Mouse (Mus musculus): ENCODE results near the gene Gm44596. TPM values are rescaled to one million over a fixed set of nuclear protein-coding genes. Genes with fewer than 3 reads are reported as not detected.
"Not testable (repeated sequence)": the region's sequence is repeated elsewhere in the genome, so short reads cannot be mapped to it uniquely, and the experiment has no call there.

The Gm44596 gene
- polyA plus RNA-seq, 1 experiment = not detected

GRCm38 (mm10) chr6:128376371-128377085 lies 1.2 kb downstream of the Gm44596 start:
- Histone ChIP-seq H3K27me3 (ENCODE audit: control insufficient read depth, insufficient read depth, low read length) (no peaks in the 10 kb centered on the region), H3K27ac (ENCODE audit: control insufficient read depth, insufficient read depth, low read length) (no peak overlapping the region), H3K36me3 (ENCODE audit: control insufficient read depth, insufficient read depth, low read length) (peaks cover 17% of the 10 kb centered on the region), H3K4me3 (ENCODE audit: control insufficient read depth, insufficient read depth, low read length) (no peak overlapping the region), H3K4me1 (replicated peaks; ENCODE audit: control insufficient read depth, insufficient read depth, low read length) (0 out of 2 replicates have a peak, but pooled peaks cover 3% of the 10 kb centered on the region)
- 93% methylated on average over 17 of the region's 17 CpGs for WGBS
- DNase-seq = no peak
- TF ChIP-seq POLR2A (IDR thresholded peaks at IDR 0.05; ENCODE audit: control insufficient read depth, extremely low read depth, insufficient read depth, low read length, poor library complexity) (no peak), CTCF (IDR thresholded peaks at IDR 0.05; ENCODE audit: borderline replicate concordance, control insufficient read depth, extremely low read depth, insufficient read depth, low read length, poor library complexity) (no peak)

- DNase-seq = no peak
- no peaks in the 10 kb centered on the region; the same call in 1 of the 2 replicates for H3K36me3 ChIP-seq (ENCODE audit: control insufficient read depth, insufficient read depth, low read length)
- TF ChIP-seq CTCF (IDR thresholded peaks at IDR 0.05; ENCODE audit: borderline replicate concordance, control insufficient read depth, extremely low read depth, insufficient read depth, low read length, poor library complexity) (no peak), POLR2A (IDR thresholded peaks at IDR 0.05; ENCODE audit: control insufficient read depth, extremely low read depth, insufficient read depth, low read length, poor library complexity) (no peak)
- H3K27ac ChIP-seq (ENCODE audit: control insufficient read depth, insufficient read depth, low read length) = no peak overlapping the region
- no peaks in the 10 kb centered on the region for H3K27me3 ChIP-seq (ENCODE audit: control insufficient read depth, insufficient read depth, low read length)
- H3K4me3 ChIP-seq (ENCODE audit: control insufficient read depth, insufficient read depth, low read length) = no peak overlapping the region
- H3K4me1 ChIP-seq (replicated peaks; ENCODE audit: control insufficient read depth, insufficient read depth, low read length) = 0 out of 2 replicates have a peak, but pooled peaks cover 3% of the 10 kb centered on the region
- 57% methylated on average over 16 of the region's 16 CpGs for WGBS
Measured at GRCm38 (mm10) chr6:128379636-128380035, 4.3 kb downstream of the Gm44596 start.

- H3K27me3 ChIP-seq (ENCODE audit: control insufficient read depth, insufficient read depth, low read length); H3K36me3 ChIP-seq (ENCODE audit: control insufficient read depth, insufficient read depth, low read length); DNase-seq; H3K4me1 ChIP-seq (replicated peaks; ENCODE audit: control insufficient read depth, insufficient read depth, low read length); H3K4me3 ChIP-seq (ENCODE audit: control insufficient read depth, insufficient read depth, low read length); H3K27ac ChIP-seq (ENCODE audit: control insufficient read depth, insufficient read depth, low read length): not testable (repeated sequence)
- WGBS = 14% methylated on average over 1 of the region's 1 CpGs
Measured at GRCm38 (mm10) chr6:128380594-128381167, 5.4 kb downstream of the Gm44596 start.

GRCm38 (mm10) chr6:128381254-128381653 lies 6.0 kb downstream of the Gm44596 start:
- no peaks in the 10 kb centered on the region for H3K27me3 ChIP-seq (ENCODE audit: control insufficient read depth, insufficient read depth, low read length)
- no peak overlapping the region for H3K4me3 ChIP-seq (ENCODE audit: control insufficient read depth, insufficient read depth, low read length)
- 0 out of 2 replicates have a peak, but pooled peaks cover 3% of the 10 kb centered on the region for H3K4me1 ChIP-seq (replicated peaks; ENCODE audit: control insufficient read depth, insufficient read depth, low read length)
- TF ChIP-seq CTCF (IDR thresholded peaks at IDR 0.05; ENCODE audit: borderline replicate concordance, control insufficient read depth, extremely low read depth, insufficient read depth, low read length, poor library complexity) (no peak), POLR2A (IDR thresholded peaks at IDR 0.05; ENCODE audit: control insufficient read depth, extremely low read depth, insufficient read depth, low read length, poor library complexity) (no peak)
- H3K36me3 ChIP-seq (ENCODE audit: control insufficient read depth, insufficient read depth, low read length) = no peaks in the 10 kb centered on the region; the same call in 1 of the 2 replicates
- H3K27ac ChIP-seq (ENCODE audit: control insufficient read depth, insufficient read depth, low read length) = no peak overlapping the region
- no peak for DNase-seq
- WGBS = 43% methylated on average over 3 of the region's 3 CpGs

- no peak overlapping the region for H3K27ac ChIP-seq (ENCODE audit: control insufficient read depth, insufficient read depth, low read length)
- 31% methylated on average over 7 of the region's 7 CpGs for WGBS
- no peaks in the 10 kb centered on the region for H3K36me3 ChIP-seq (ENCODE audit: control insufficient read depth, insufficient read depth, low read length)
- H3K27me3 ChIP-seq (ENCODE audit: control insufficient read depth, insufficient read depth, low read length) = no peaks in the 10 kb centered on the region
- no peak overlapping the region for H3K4me3 ChIP-seq (ENCODE audit: control insufficient read depth, insufficient read depth, low read length)
- DNase-seq = no peak
- 0 out of 2 replicates have a peak, but pooled peaks cover 3% of the 10 kb centered on the region for H3K4me1 ChIP-seq (replicated peaks; ENCODE audit: control insufficient read depth, insufficient read depth, low read length)
- no peak for TF ChIP-seq POLR2A (IDR thresholded peaks at IDR 0.05; ENCODE audit: control insufficient read depth, extremely low read depth, insufficient read depth, low read length, poor library complexity)
- TF ChIP-seq CTCF (IDR thresholded peaks at IDR 0.05; ENCODE audit: borderline replicate concordance, control insufficient read depth, extremely low read depth, insufficient read depth, low read length, poor library complexity) = no peak
Measured at GRCm38 (mm10) chr6:128383752-128384151, 8.4 kb downstream of the Gm44596 start.

- H3K36me3 ChIP-seq (ENCODE audit: control insufficient read depth, insufficient read depth, low read length) = no peaks in the 10 kb centered on the region
- H3K4me1 ChIP-seq (replicated peaks; ENCODE audit: control insufficient read depth, insufficient read depth, low read length) = no peaks in the 10 kb centered on the region
- no peak overlapping the region for H3K4me3 ChIP-seq (ENCODE audit: control insufficient read depth, insufficient read depth, low read length)
- H3K27me3 ChIP-seq (ENCODE audit: control insufficient read depth, insufficient read depth, low read length) = no peaks in the 10 kb centered on the region
- H3K27ac ChIP-seq (ENCODE audit: control insufficient read depth, insufficient read depth, low read length) = no peak overlapping the region
- no peak for TF ChIP-seq POLR2A (IDR thresholded peaks at IDR 0.05; ENCODE audit: control insufficient read depth, extremely low read depth, insufficient read depth, low read length, poor library complexity)
- TF ChIP-seq CTCF (IDR thresholded peaks at IDR 0.05; ENCODE audit: borderline replicate concordance, control insufficient read depth, extremely low read depth, insufficient read depth, low read length, poor library complexity) = no peak
- DNase-seq = no peak
- 91% methylated on average over 1 of the region's 1 CpGs for WGBS
Measured at GRCm38 (mm10) chr6:128385026-128385425, 9.7 kb downstream of the Gm44596 start.
